Mouse (Mus musculus) G1E (cell line): ENCODE data around the gene Ascc1.

Experiments used
- CTCF ChIP-seq: IDR thresholded peaks from 2 replicates; pipeline ENCODE4 v1.5.1; 2012; ENCODE audit warnings: low read depth, low read length, inconsistent platforms, mixed read lengths
- GATA1 ChIP-seq: IDR thresholded peaks from 2 replicates; pipeline ENCODE4 v1.6.1; 2012; ENCODE audit warnings: borderline replicate concordance, low read length, inconsistent platforms, mixed read lengths
- GATA2 ChIP-seq: IDR thresholded peaks from 2 replicates; pipeline ENCODE4 v1.6.1; 2012; ENCODE audit warnings: low read depth, low read length, inconsistent platforms, borderline replicate concordance
- POLR2AphosphoS5 ChIP-seq: IDR thresholded peaks from 2 replicates; pipeline ENCODE4 v1.6.1; 2012; ENCODE audit warnings: low read depth, low read length, inconsistent platforms; ENCODE audit not compliant: insufficient replicate concordance
- TAL1 ChIP-seq: conservative IDR thresholded peaks from 2 replicates; pipeline ENCODE4 v1.6.1; 2012; ENCODE audit warnings: low read depth, low read length, inconsistent platforms, mixed read lengths

DNA sequence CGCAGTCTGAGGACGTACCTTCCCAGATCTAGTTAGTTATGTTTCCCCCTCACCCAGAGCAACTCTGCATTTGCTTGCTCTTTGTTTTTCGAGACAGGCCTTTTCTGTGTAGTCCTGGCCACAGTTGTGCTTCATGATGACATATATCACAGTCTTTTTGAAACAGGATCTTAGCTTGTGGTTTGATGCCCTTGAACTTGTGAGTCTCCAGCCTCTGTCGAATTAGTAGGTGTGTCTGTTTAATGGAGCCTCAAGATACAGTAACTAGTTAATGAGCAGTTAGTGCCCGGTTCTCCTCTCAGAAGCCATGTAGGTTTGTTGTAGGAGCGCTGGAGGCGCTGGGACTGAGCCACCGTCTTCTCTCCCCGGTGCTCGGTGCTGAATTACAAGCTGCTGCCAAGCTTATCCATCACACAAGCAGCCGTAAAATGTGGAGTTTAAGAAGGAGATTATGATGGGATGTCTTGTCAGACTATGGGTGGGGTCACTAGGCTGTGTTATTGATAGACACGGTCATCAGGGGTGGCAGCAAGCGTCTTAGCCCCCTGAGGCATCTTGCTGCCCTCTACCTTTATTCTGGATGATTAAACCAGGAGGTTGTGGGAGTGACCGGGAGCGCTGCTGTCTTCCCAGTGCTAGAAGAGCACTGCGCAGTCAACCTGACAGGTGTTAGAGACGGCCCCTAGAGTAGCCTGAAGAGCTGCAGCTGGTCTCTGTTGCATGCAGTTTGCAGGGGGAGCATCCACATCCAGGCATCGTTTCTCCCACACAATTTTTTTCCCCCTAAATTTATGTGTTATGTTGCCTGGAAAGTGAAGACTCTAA lies 75.3 kb downstream of the Ascc1 start:
- TF ChIP-seq CTCF: no peak
- TF ChIP-seq GATA1: no peak
- no peak for TF ChIP-seq TAL1
- no peak for TF ChIP-seq GATA2
- TF ChIP-seq POLR2AphosphoS5: no peak
